Mouse (Mus musculus) activated CD4-positive, CD25-positive, alpha-beta regulatory T cell, adult 4 months (primary cell): ENCODE measurements around the gene Anapc2. TPM values are rescaled to one million over a fixed set of nuclear protein-coding genes. Genes with fewer than 3 reads are reported as not detected.

ENCODE experiments used
- ATAC-seq: one replicate; pipeline ENCODE4 v1.8.0; 2017
- polyA plus RNA-seq, 2 experiments: library from polyadenylated mRNA; unstranded; fragments of 100-300 nt; shearing (Covaris generic); gene quantifications; one replicate each; pipeline ENCODE4 v1.2.1; 2017

Anapc2 gene
- polyA plus RNA-seq, 2 experiments from 2014 or later, result 24.8 to 39.3 TPM

GRCm38 (mm10) chr2:25305587-25306359, 33.5 kb downstream of the Anapc2 start:
- no peak for ATAC-seq

- ATAC-seq, result no peak
Measured at GRCm38 (mm10) chr2:25310180-25310579, 37.9 kb downstream of the Anapc2 start.

- ATAC-seq, result no peak
Measured at GRCm38 (mm10) chr2:25310969-25311368, 38.7 kb downstream of the Anapc2 start.

GRCm38 (mm10) chr2:25311491-25311891, 39.2 kb downstream of the Anapc2 start:
- ATAC-seq, result no peak

GRCm38 (mm10) chr2:25318119-25318966, 46.1 kb downstream of the Anapc2 start:
- no peak for ATAC-seq

- peak; percentile 19 for ATAC-seq
Measured at GRCm38 (mm10) chr2:25318971-25319773, 46.9 kb downstream of the Anapc2 start, which contains the start of gene Grin1. Gene Grin1, minus strand, starts transcription at chr2:25319187.

- no peak for ATAC-seq
Measured at GRCm38 (mm10) chr2:25320084-25320483, 47.8 kb downstream of the Anapc2 start.

GRCm38 (mm10) chr2:25326036-25326435, 53.8 kb downstream of the Anapc2 start:
- ATAC-seq, result no peak

GRCm38 (mm10) chr2:25328440-25328839, 56.2 kb downstream of the Anapc2 start:
- no peak for ATAC-seq

- no peak for ATAC-seq
Measured at GRCm38 (mm10) chr2:25331470-25331869, 59.2 kb downstream of the Anapc2 start.

GRCm38 (mm10) chr2:25332286-25333160, 60.2 kb downstream of the Anapc2 start, which contains the start of gene Man1b1:
Gene Man1b1, plus strand, starts transcription at chr2:25332338.
- ATAC-seq, result peak; percentile 99

- ATAC-seq, result no peak
Measured at GRCm38 (mm10) chr2:25333569-25333968, 61.3 kb downstream of the Anapc2 start.

Other genes with a start within 250 kb of the Anapc2 start
- gene Nsmf, start 218.1 kb upstream of the Anapc2 start, polyA plus RNA-seq, result 10 to 100 TPM; 11.1 to 11.2 TPM
- not detected for gene Entpd8, start 192.2 kb upstream of the Anapc2 start, polyA plus RNA-seq
- gene Noxa1, start 177.3 kb upstream of the Anapc2 start, polyA plus RNA-seq, result 1 to 10 TPM; 1.6 to 1.9 TPM
- 1 to 10 TPM in 1 of 2 experiments, under 1 TPM in 1; 0.61 to 1.2 TPM for gene Nrarp, start 91.7 kb upstream of the Anapc2 start, polyA plus RNA-seq
- gene Tor4a, start 75.6 kb upstream of the Anapc2 start, polyA plus RNA-seq, result 10 to 100 TPM; 51.4 to 89.5 TPM
- gene Nelfb, start 61.0 kb upstream of the Anapc2 start, polyA plus RNA-seq, result 10 to 100 TPM; 41.1 to 49.1 TPM
- gene Stpg3, start 57.8 kb upstream of the Anapc2 start, polyA plus RNA-seq, result not detected
- gene Fam166a, start 53.7 kb upstream of the Anapc2 start, polyA plus RNA-seq, result not detected
- gene Tubb4b, start 47.8 kb upstream of the Anapc2 start, polyA plus RNA-seq, result 100 to 1,000 TPM; 110 to 150 TPM
- gene Slc34a3, start 38.1 kb upstream of the Anapc2 start, polyA plus RNA-seq, result not detected
- gene Rnf224, start 35.7 kb upstream of the Anapc2 start, polyA plus RNA-seq, result not detected
- under 1 TPM in 1 of 2 experiments, not detected in 1; 0.58 TPM for gene Rnf208, start 30.2 kb upstream of the Anapc2 start, polyA plus RNA-seq
- not detected for gene Cysrt1, start 30.0 kb upstream of the Anapc2 start, polyA plus RNA-seq
- gene AL732309.1, start 25.6 kb upstream of the Anapc2 start, polyA plus RNA-seq, result 1 to 10 TPM; 3.6 to 4.2 TPM
- gene Tmem203, start 17.0 kb upstream of the Anapc2 start, polyA plus RNA-seq, result 10 to 100 TPM; 10.8 to 13.0 TPM
- gene Tprn, start 9.9 kb upstream of the Anapc2 start, polyA plus RNA-seq, result 10 to 100 TPM in 1 of 2 experiments, 1 to 10 TPM in 1; 5.5 to 12.4 TPM
- gene Ssna1, start within 50 bp of the Anapc2 start, polyA plus RNA-seq, result 100 to 1,000 TPM; 127 to 134 TPM
- not detected for gene Tmem210, start 15.7 kb downstream of the Anapc2 start, polyA plus RNA-seq
- not detected for gene Lrrc26, start 17.4 kb downstream of the Anapc2 start, polyA plus RNA-seq
- gene Grin1, start 46.7 kb downstream of the Anapc2 start, polyA plus RNA-seq, result not detected
- gene Man1b1, start 59.9 kb downstream of the Anapc2 start, polyA plus RNA-seq, result 10 to 100 TPM; 19.7 to 23.2 TPM
- gene Dpp7, start 83.9 kb downstream of the Anapc2 start, polyA plus RNA-seq, result 10 to 100 TPM; 10.3 to 13.9 TPM
- gene Uap1l1, start 93.2 kb downstream of the Anapc2 start, polyA plus RNA-seq, result 10 to 100 TPM; 13.3 to 15.0 TPM
- gene Sapcd2, start 99.8 kb downstream of the Anapc2 start, polyA plus RNA-seq, result 1 to 10 TPM; 1.8 to 2.6 TPM
- under 1 TPM in 1 of 2 experiments, not detected in 1; 0.17 TPM for gene Entpd2, start 123.4 kb downstream of the Anapc2 start, polyA plus RNA-seq
- 1 to 10 TPM; 1.2 to 1.7 TPM for gene Npdc1, start 126.9 kb downstream of the Anapc2 start, polyA plus RNA-seq
- gene Fut7, start 150.8 kb downstream of the Anapc2 start, polyA plus RNA-seq, result 10 to 100 TPM; 13.6 to 13.8 TPM
- 10 to 100 TPM; 32.8 to 41.4 TPM for gene Abca2, start 156.2 kb downstream of the Anapc2 start, polyA plus RNA-seq
- gene Clic3, start 184.4 kb downstream of the Anapc2 start, polyA plus RNA-seq, result 1 to 10 TPM; 2.0 to 2.2 TPM
- 10 to 100 TPM; 72.8 to 74.8 TPM for gene Paxx, start 188.6 kb downstream of the Anapc2 start, polyA plus RNA-seq
- gene Ptgds, start 197.6 kb downstream of the Anapc2 start, polyA plus RNA-seq, result not detected
- not detected for gene Lcn12, start 221.4 kb downstream of the Anapc2 start, polyA plus RNA-seq
- gene Fbxw5, start 228.3 kb downstream of the Anapc2 start, polyA plus RNA-seq, result 10 to 100 TPM; 51.3 to 71.1 TPM
- 1 to 10 TPM; 3.1 to 3.2 TPM for gene C8g, start 229.2 kb downstream of the Anapc2 start, polyA plus RNA-seq